Mouse (Mus musculus): ENCODE data around the gene 1700084M14Rik. TPM values are rescaled to one million over a fixed set of nuclear protein-coding genes. Genes with fewer than 3 reads are reported as not detected.

Gene 1700084M14Rik
- not detected in 2 replicates for polyA plus RNA-seq (2012; rRNA removed)

GRCm38 (mm10) chrX:91575811-91576210 is at the start of gene 1700084M14Rik:
Gene 1700084M14Rik (minus strand): TSS chrX:91575911.

Other genes starting within 250 kb of the 1700084M14Rik start
- gene Mageb2, start 244.2 kb downstream of the 1700084M14Rik start, polyA plus RNA-seq (2012; rRNA removed) = not detected in 2 replicates
- not detected in 2 replicates for gene Gm5072, start 183.4 kb downstream of the 1700084M14Rik start, polyA plus RNA-seq (2012; rRNA removed)
- gene Gm8914, start 95.8 kb downstream of the 1700084M14Rik start, polyA plus RNA-seq (2012; rRNA removed) = not detected in 2 replicates
- not detected in 2 replicates for gene Gm14781, start 56.3 kb upstream of the 1700084M14Rik start, polyA plus RNA-seq (2012; rRNA removed)
- not detected in 2 replicates for gene Mageb5, start 207.1 kb upstream of the 1700084M14Rik start, polyA plus RNA-seq (2012; rRNA removed)

Data from stomach, adult 2 months (tissue).